Mouse (Mus musculus) gastrocnemius, postnatal 4 days (tissue): Measurements from ENCODE around the gene Mrgprb2. TPM values are rescaled to one million over a fixed set of nuclear protein-coding genes. Genes with fewer than 3 reads are reported as not detected.

Experiments
- DNase-seq, 2 experiments: peaks; one replicate each; pipeline ENCODE4 v3.0.0; 2021 to 2022; ENCODE audit warnings: low spot score in 2 of 2, mixed read lengths in 2 of 2
- long read RNA-seq, 2 experiments: library from polyadenylated mRNA; stranded (forward); transcript quantifications; one replicate each; pipeline ENCODE4 v2.0.0; 2021
- total RNA-seq, 2 experiments: library from RNA; stranded (reverse); gene quantifications; 2 replicates each; pipeline ENCODE4 v1.2.3; 2021

The Mrgprb2 gene
- 1 to 10 TPM; 2.3 TPM for total RNA-seq
- long read RNA-seq, experiment 1, partial matches to known transcripts = 0 of 3 reads
- long read RNA-seq, experiment 1, other reads (novel, unspliced or antisense) = 1 of 3 reads
- long read RNA-seq, experiment 2, partial matches to known transcripts = 0 of 5 reads
- long read RNA-seq, experiment 2, other reads (novel, unspliced or antisense) = 3 of 5 reads

DNA sequence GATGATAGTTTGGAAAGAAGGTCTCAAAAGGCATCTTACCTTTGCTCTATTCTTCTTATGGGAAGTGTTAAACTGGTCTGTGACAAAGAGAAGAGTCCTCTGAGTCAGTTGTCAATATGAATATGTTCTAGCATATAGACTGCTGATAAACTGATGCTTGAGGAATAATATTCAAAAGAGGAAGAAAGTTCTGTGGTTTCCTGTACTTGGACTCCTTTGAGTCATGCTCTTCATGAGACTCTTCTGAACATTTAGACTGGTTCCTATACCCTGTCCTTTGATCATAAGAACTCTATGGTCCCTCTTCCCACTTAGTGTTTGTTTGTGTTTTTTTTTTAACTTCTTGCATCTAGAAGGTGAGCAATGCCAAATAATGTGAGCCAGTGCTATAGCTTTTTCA, at the start of gene Mrgprb2:
TSS of gene Mrgprb2 (minus strand) at position 101 of the 400 bp plus-strand sequence.
- DNase-seq = no peak

Other genes starting within 250 kb of the Mrgprb2 start
- gene Mrgprb8, start 169.6 kb downstream of the Mrgprb2 start, total RNA-seq = under 1 TPM; 0.56 to 0.57 TPM
- 1 to 10 TPM; 2.3 to 2.7 TPM for gene Mrgprb1, start 101.7 kb downstream of the Mrgprb2 start, total RNA-seq
- under 1 TPM; 0.66 to 0.70 TPM for gene Mrgprx2, start 58.8 kb downstream of the Mrgprb2 start, total RNA-seq
- gene Mrgprb3, start 85.7 kb upstream of the Mrgprb2 start, total RNA-seq = not detected
- gene Zdhhc13, start 230.9 kb upstream of the Mrgprb2 start, total RNA-seq = 10 to 100 TPM in 1 of 2 experiments, 1 to 10 TPM in 1; 9.3 to 10.1 TPM